8 mouse cellular contexts compared by ENCODE assay signal in genomic region chr4:133298516-133299365, GRCm38 (mm10). TPM values are rescaled to one million over a fixed set of nuclear protein-coding genes. Genes with fewer than 3 reads are reported as not detected.
A peak's percentile ranks its signal among the peaks of the same experiment; 100 is the strongest.
DNase-seq lines count a peak whose midpoint lies in the region; ATAC-seq and TF ChIP-seq lines count a peak whose summit lies in the region.

No protein-coding gene starts in this region.

- TF ChIP-seq CTCF in liver, postnatal 0 days (IDR thresholded peaks at IDR 0.05; ENCODE audit: low read depth) = no peak

- TF ChIP-seq EP300 in liver, postnatal 0 days (IDR thresholded peaks at IDR 0.05; ENCODE audit: low read depth) = no peak

- no peaks in the 10 kb centered on the region for H3K9me3 ChIP-seq in limb, embryonic 15.5 days
- no peaks in the 10 kb centered on the region for H3K9me3 ChIP-seq in limb, embryonic 10.5 days (replicated peaks)
- no peaks in the 10 kb centered on the region for H3K9me3 ChIP-seq in forebrain, embryonic 16.5 days (ENCODE audit: control insufficient read depth, low read length)
- no peaks in the 10 kb centered on the region for H3K9me3 ChIP-seq in liver, postnatal 0 days (ENCODE audit: low read length)

- H3K27ac ChIP-seq in limb, embryonic 15.5 days = peak overlapping the region; percentile 22; the same call in 1 of the 2 replicates
- no peak overlapping the region for H3K27ac ChIP-seq in limb, embryonic 10.5 days
- peak overlapping the region; percentile 94 for H3K27ac ChIP-seq in forebrain, embryonic 16.5 days (ENCODE audit: low read length)
- H3K27ac ChIP-seq in liver, postnatal 0 days (ENCODE audit: low read depth) = no peak overlapping the region

- no peak for ATAC-seq in limb, embryonic 15.5 days (ENCODE audit: insufficient number of reproducible peaks, low FRiP score, low TSS enrichment, low read depth)
- peak; percentile 29 for ATAC-seq in forebrain, embryonic 16.5 days
- ATAC-seq in liver, postnatal 0 days = no peak

- H3K4me1 ChIP-seq in limb, embryonic 15.5 days = peaks cover 17% of the 10 kb centered on the region
- peaks cover 31% of the 10 kb centered on the region for H3K4me1 ChIP-seq in limb, embryonic 10.5 days
- peaks cover 41% of the 10 kb centered on the region for H3K4me1 ChIP-seq in forebrain, embryonic 16.5 days (replicated peaks; ENCODE audit: control insufficient read depth, insufficient read depth, low read length)
- H3K4me1 ChIP-seq in liver, postnatal 0 days (ENCODE audit: insufficient read depth) = no peaks in the 10 kb centered on the region

- no peaks in the 10 kb centered on the region for H3K27me3 ChIP-seq in limb, embryonic 15.5 days
- peaks cover 15% of the 10 kb centered on the region for H3K27me3 ChIP-seq in limb, embryonic 10.5 days (ENCODE audit: low read depth, poor library complexity, severe bottlenecking)
- no peaks in the 10 kb centered on the region for H3K27me3 ChIP-seq in forebrain, embryonic 16.5 days (replicated peaks; ENCODE audit: control insufficient read depth, insufficient read depth, low read length)
- H3K27me3 ChIP-seq in liver, postnatal 0 days (ENCODE audit: insufficient read depth, low read length) = no peaks in the 10 kb centered on the region

- no peak overlapping the region for H3K4me2 ChIP-seq in limb, embryonic 15.5 days
- H3K4me2 ChIP-seq in forebrain, embryonic 16.5 days (ENCODE audit: low read length) = no peak overlapping the region
- no peak overlapping the region for H3K4me2 ChIP-seq in liver, postnatal 0 days (ENCODE audit: low read depth, low read length)

- H3K36me3 ChIP-seq in limb, embryonic 15.5 days = peaks cover 78% of the 10 kb centered on the region
- peaks cover 58% of the 10 kb centered on the region for H3K36me3 ChIP-seq in limb, embryonic 10.5 days
- H3K36me3 ChIP-seq in forebrain, embryonic 16.5 days (ENCODE audit: control insufficient read depth, insufficient read depth) = peaks cover 9% of the 10 kb centered on the region
- H3K36me3 ChIP-seq in liver, postnatal 0 days (replicated peaks; ENCODE audit: insufficient read depth, low read length) = peaks cover 62% of the 10 kb centered on the region

- WGBS in limb, embryonic 15.5 days = 45% methylated on average over 12 of the region's 12 CpGs
- 23% methylated on average over 12 of the region's 12 CpGs for WGBS in limb, embryonic 10.5 days
- 28% methylated on average over 12 of the region's 12 CpGs for WGBS in forebrain, embryonic 16.5 days
- 72% methylated on average over 12 of the region's 12 CpGs for WGBS in liver, postnatal 0 days (ENCODE audit: insufficient replicate concordance)

- DNase-seq in limb, embryonic 10.5 days (ENCODE audit: low spot score) = no peak
- peak; percentile 94 for DNase-seq in cerebellum, adult 11-12 months
- DNase-seq in left cerebral cortex, adult 11 months (ENCODE audit: low spot score) = peak; percentile 73
- peak; percentile 82 to 92 for DNase-seq in right cerebral cortex, postnatal 36 days (ENCODE audit: low spot score in 2 of 2)
- no peak for DNase-seq in natural killer cell, adult 2 months (ENCODE audit: low spot score in 2 of 2)
- no peak for DNase-seq in liver, postnatal 0 days

- H3K4me3 ChIP-seq in limb, embryonic 15.5 days = no peak overlapping the region
- H3K4me3 ChIP-seq in limb, embryonic 10.5 days = no peak overlapping the region
- H3K4me3 ChIP-seq in forebrain, embryonic 16.5 days (replicated peaks; ENCODE audit: low read length) = no peak overlapping the region
- no peak overlapping the region for H3K4me3 ChIP-seq in liver, postnatal 0 days (ENCODE audit: low read depth, low read length)

- no peak overlapping the region for H3K9ac ChIP-seq in limb, embryonic 15.5 days
- no peak overlapping the region for H3K9ac ChIP-seq in forebrain, embryonic 16.5 days (replicated peaks; ENCODE audit: low read depth, low read length)
- H3K9ac ChIP-seq in liver, postnatal 0 days (replicated peaks) = no peak overlapping the region

RNA-seq across cellular contexts. Expression of gene Tmem222, which starts 21.1 kb away (rescaled TPM):
- 81.6 and 82.7 TPM in 2 replicates for polyA plus RNA-seq in limb, embryonic 15.5 days (2015; fragmentation: Nextera tagmentation; extraction: Ambion mirVana)
- 93.7 and 98.5 TPM in 2 replicates for polyA plus RNA-seq in limb, embryonic 10.5 days (2016; fragmentation: Nextera tagmentation; extraction: Ambion mirVana)
- 112 and 124 TPM in 2 replicates for polyA plus RNA-seq in forebrain, embryonic 16.5 days (2015; fragmentation: Nextera tagmentation; extraction: Ambion mirVana)
- polyA plus RNA-seq in liver, postnatal 0 days (2015; fragmentation: Nextera tagmentation; extraction: Ambion mirVana) = 29.6 and 30.8 TPM in 2 replicates

RNA-seq across cellular contexts. Expression of gene Sytl1, which starts 35.8 kb away (rescaled TPM):
- 54.1 and 57.4 TPM in 2 replicates for polyA plus RNA-seq in limb, embryonic 15.5 days (2015; fragmentation: Nextera tagmentation; extraction: Ambion mirVana)
- 2.0 and 2.5 TPM in 2 replicates for polyA plus RNA-seq in limb, embryonic 10.5 days (2016; fragmentation: Nextera tagmentation; extraction: Ambion mirVana)
- polyA plus RNA-seq in forebrain, embryonic 16.5 days (2015; fragmentation: Nextera tagmentation; extraction: Ambion mirVana) = 0.47 and 0.52 TPM in 2 replicates
- 1.0 and 1.3 TPM in 2 replicates for polyA plus RNA-seq in liver, postnatal 0 days (2015; fragmentation: Nextera tagmentation; extraction: Ambion mirVana)

RNA-seq across cellular contexts. Expression of gene Wdtc1, which starts 54.5 kb away (rescaled TPM):
- polyA plus RNA-seq in limb, embryonic 15.5 days (2015; fragmentation: Nextera tagmentation; extraction: Ambion mirVana) = 13.9 TPM in 2 replicates
- 14.3 and 15.5 TPM in 2 replicates for polyA plus RNA-seq in limb, embryonic 10.5 days (2016; fragmentation: Nextera tagmentation; extraction: Ambion mirVana)
- polyA plus RNA-seq in forebrain, embryonic 16.5 days (2015; fragmentation: Nextera tagmentation; extraction: Ambion mirVana) = 16.2 and 19.3 TPM in 2 replicates
- polyA plus RNA-seq in liver, postnatal 0 days (2015; fragmentation: Nextera tagmentation; extraction: Ambion mirVana) = 5.3 and 5.5 TPM in 2 replicates

RNA-seq across cellular contexts. Expression of gene Map3k6, which starts 58.1 kb away (rescaled TPM):
- polyA plus RNA-seq in limb, embryonic 15.5 days (2015; fragmentation: Nextera tagmentation; extraction: Ambion mirVana) = 21.3 and 21.4 TPM in 2 replicates
- polyA plus RNA-seq in limb, embryonic 10.5 days (2016; fragmentation: Nextera tagmentation; extraction: Ambion mirVana) = 0.84 and 1.7 TPM in 2 replicates
- polyA plus RNA-seq in forebrain, embryonic 16.5 days (2015; fragmentation: Nextera tagmentation; extraction: Ambion mirVana) = 2.1 and 2.3 TPM in 2 replicates
- polyA plus RNA-seq in liver, postnatal 0 days (2015; fragmentation: Nextera tagmentation; extraction: Ambion mirVana) = 1.2 and 1.3 TPM in 2 replicates

Comparison
In these comparisons a context has a peak if more than half of its experiments do, and no peak if none do; other contexts are left out.
1. H3K27ac ChIP-seq: peak in limb, embryonic 15.5 days (single experiment) and forebrain, embryonic 16.5 days (single experiment); none in limb, embryonic 10.5 days (single experiment) and liver, postnatal 0 days (single experiment).
2. RNA of gene Sytl1, which starts 35.8 kb away (polyA plus RNA-seq): 54.1 to 57.4 TPM in limb, embryonic 15.5 days; 2.0 to 2.5 TPM in limb, embryonic 10.5 days, 1.0 to 1.3 TPM in liver, postnatal 0 days and 0.47 to 0.52 TPM in forebrain, embryonic 16.5 days; every median in the first group is over 10 times any median in the second.
3. DNase-seq: peak in cerebellum, adult 11-12 months (single experiment), left cerebral cortex, adult 11 months (single experiment) and right cerebral cortex, postnatal 36 days (2 of 2); none in limb, embryonic 10.5 days (single experiment), natural killer cell, adult 2 months (0 of 2) and liver, postnatal 0 days (single experiment).